Mouse (Mus musculus) heart, embryonic 11.5 days (tissue): Measurements from ENCODE around the gene Tmem150c. TPM values are rescaled to one million over a fixed set of nuclear protein-coding genes. Genes with fewer than 3 reads are reported as not detected.
A peak's percentile ranks its signal among the peaks of the same experiment; 100 is the strongest.

ENCODE experiments used
- ATAC-seq: fragments of 200-750 bp; cut with Nextera tagmentation; replicated peaks from 2 replicates; pipeline ENCODE4 v1.8.0; 2017; ENCODE audit warnings: moderate library complexity; ENCODE audit not compliant: insufficient number of reproducible peaks, low FRiP score, low TSS enrichment
- H3K27ac ChIP-seq: fragments of 300-500 bp; sonication (generic); 2 replicates; pipeline ENCODE4 v1.5.1; 2014; ENCODE audit warnings: mild to moderate bottlenecking, low read depth, low read length
- H3K27me3 ChIP-seq: fragments of 300-500 bp; sonication (generic); 2 replicates; pipeline ENCODE4 v1.6.1; 2014; ENCODE audit warnings: mild to moderate bottlenecking, low read length, mixed read lengths; ENCODE audit not compliant: control insufficient read depth, insufficient read depth
- H3K36me3 ChIP-seq: fragments of 300-500 bp; sonication (generic); 2 replicates; pipeline ENCODE4 v1.6.1; 2014; ENCODE audit warnings: mild to moderate bottlenecking, low read length, moderate library complexity, mixed read lengths; ENCODE audit not compliant: control insufficient read depth, insufficient read depth
- H3K4me1 ChIP-seq: fragments of 300-500 bp; sonication (generic); 2 replicates; pipeline ENCODE4 v1.6.1; 2014; ENCODE audit warnings: low read length; ENCODE audit not compliant: control insufficient read depth, insufficient read depth
- H3K4me2 ChIP-seq: fragments of 300-500 bp; sonication (generic); 2 replicates; pipeline ENCODE4 v1.6.1; 2014; ENCODE audit warnings: mild to moderate bottlenecking, moderate library complexity
- H3K4me3 ChIP-seq: fragments of 300-500 bp; sonication (generic); 2 replicates; pipeline ENCODE4 v1.5.1; 2014; ENCODE audit warnings: low read depth, low read length
- H3K9ac ChIP-seq: fragments of 300-500 bp; sonication (generic); 2 replicates; pipeline ENCODE4 v1.6.1; 2014; ENCODE audit warnings: mild to moderate bottlenecking, low read depth, low read length, moderate library complexity
- H3K9me3 ChIP-seq: fragments of 300-500 bp; sonication (generic); replicated peaks from 2 replicates; pipeline ENCODE4 v1.6.1; 2016; ENCODE audit warnings: low read length; ENCODE audit not compliant: control insufficient read depth
- WGBS: fragments of 180-500 bp; shearing (Covaris S2); extraction: QIAGEN DNeasy Blood & Tissue Kit; methylation state at CpG from one replicate; pipeline ENCODE4 v1.1.7; 2014; ENCODE audit not compliant: insufficient replicate concordance; 5-methylcytosine and 5-hydroxymethylcytosine counted together
- polyA plus RNA-seq: library from polyadenylated mRNA; unstranded; fragments of >200 nt; fragmentation: Nextera tagmentation; extraction: Ambion mirVana; gene quantifications from 2 replicates; pipeline ENCODE4 v1.2.1, GENCODE M21; 2014

Tmem150c gene
- polyA plus RNA-seq, 1 experiment from 2014 or later: 0.54 TPM

DNA sequence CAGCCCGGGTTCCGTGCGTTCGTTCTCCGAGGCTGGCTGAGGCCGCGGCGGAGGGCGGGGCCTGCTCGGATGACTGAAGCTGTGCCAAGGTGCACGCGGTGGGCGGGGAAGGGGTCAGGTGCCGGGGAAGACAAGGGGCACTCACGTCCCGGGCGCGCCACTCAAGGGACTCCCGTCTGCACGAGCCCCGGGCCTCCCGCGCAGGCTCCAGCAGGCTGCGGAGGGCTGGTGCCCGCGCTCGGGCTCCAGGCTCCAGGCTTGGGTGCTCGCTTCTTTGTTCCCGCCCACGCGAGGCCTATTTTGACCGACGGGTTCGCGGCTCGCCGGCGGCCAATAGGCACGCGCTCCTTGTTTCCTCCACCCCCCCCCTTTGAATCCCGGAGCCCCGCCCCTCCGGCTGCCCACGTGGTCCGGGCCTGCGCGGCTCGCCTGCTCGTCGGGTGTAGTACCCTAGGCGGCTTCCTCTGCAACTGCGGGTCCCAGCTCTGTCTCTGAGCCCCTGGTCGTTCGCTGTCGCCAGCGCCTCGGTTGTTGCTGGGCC is 119.9 kb downstream of the Tmem150c start, which contains the start of the genes Hnrnpdl and Enoph1:
Hnrnpdl (minus strand) TSS at position 63 of the 541 bp plus-strand sequence.
Enoph1 (plus strand) TSS at position 384 of the 541 bp plus-strand sequence.
- Histone ChIP-seq H3K4me1 (peaks cover 10% of the 10 kb centered on the region), H3K27me3 (no peaks in the 10 kb centered on the region), H3K27ac (peak within 1 kb of the TSS; percentile 98), H3K9me3 (no peaks in the 10 kb centered on the region), H3K9ac (peak within 1 kb of the TSS; percentile 99), H3K36me3 (peaks cover 6% of the 10 kb centered on the region), H3K4me2 (peak within 1 kb of the TSS; percentile 82), H3K4me3 (peak within 1 kb of the TSS; percentile 96)
- peak; percentile 86 for ATAC-seq
- under 1% methylated on average over 53 of the region's 57 CpGs for WGBS

DNA sequence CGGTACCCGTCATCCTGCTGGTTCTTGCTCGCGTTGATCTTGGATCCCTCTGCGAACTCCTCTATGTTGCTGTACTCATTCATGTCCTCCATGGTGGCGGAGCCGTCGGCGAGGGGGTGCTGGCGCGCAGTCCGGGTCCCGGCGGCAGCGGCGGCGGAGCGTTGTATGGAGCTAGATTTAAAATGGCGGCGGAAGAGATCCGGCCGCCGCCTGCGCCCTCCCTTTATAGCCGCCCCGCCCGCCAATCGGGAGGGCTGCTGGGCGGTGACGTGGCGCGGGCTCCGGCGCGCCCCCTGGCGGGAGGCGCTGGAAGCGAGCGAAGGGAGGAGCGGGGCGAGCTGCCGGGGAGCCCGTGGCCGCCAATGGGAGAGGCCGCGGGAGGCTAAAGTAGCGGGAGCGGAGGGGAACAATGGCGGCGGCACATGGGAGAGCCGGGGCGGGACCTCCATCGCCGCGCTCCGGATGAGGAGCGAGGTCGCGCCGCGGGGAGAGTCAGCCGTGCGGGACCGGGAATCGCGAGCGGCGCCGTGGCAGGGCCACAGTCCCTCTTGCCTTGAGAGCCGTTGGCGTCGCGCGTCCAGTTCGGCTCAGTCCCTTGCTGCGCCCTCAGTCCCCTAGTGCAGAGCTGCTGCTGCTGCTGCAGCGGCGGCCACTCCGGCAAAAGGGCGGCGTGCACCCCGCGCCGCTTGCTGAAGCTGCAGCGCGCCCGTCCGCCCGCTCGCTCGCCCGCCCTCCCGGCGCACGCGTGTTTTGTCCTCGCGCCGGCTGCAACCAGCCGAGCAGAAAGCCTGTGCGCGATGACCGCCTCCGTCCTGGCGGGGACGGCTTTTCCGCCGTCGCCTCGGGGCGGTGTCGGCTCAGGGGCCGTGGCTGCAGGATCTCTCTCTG is 120.7 kb downstream of the Tmem150c start:
- under 1% methylated on average over 108 of the region's 113 CpGs for WGBS
- peak overlapping the region; percentile 98 for H3K27ac ChIP-seq
- H3K9ac ChIP-seq: peak overlapping the region; percentile 99
- peak overlapping the region; percentile 74 for H3K4me2 ChIP-seq
- no peaks in the 10 kb centered on the region for H3K9me3 ChIP-seq
- peak; percentile 82 for ATAC-seq
- peaks cover 11% of the 10 kb centered on the region for H3K36me3 ChIP-seq
- no peaks in the 10 kb centered on the region for H3K27me3 ChIP-seq
- H3K4me3 ChIP-seq: peak overlapping the region; percentile 96
- peaks cover 10% of the 10 kb centered on the region for H3K4me1 ChIP-seq

GRCm38 (mm10) chr5:100037965-100038713 is 121.5 kb downstream of the Tmem150c start:
- Histone ChIP-seq H3K4me3 (peak overlapping the region; percentile 96), H3K4me1 (peaks cover 10% of the 10 kb centered on the region), H3K27ac (peak overlapping the region; percentile 98), H3K4me2 (peak overlapping the region; percentile 82), H3K9ac (peak overlapping the region; percentile 99), H3K9me3 (no peaks in the 10 kb centered on the region), H3K36me3 (peaks cover 17% of the 10 kb centered on the region), H3K27me3 (no peaks in the 10 kb centered on the region)
- peak; percentile 47; the same call in 1 of the 2 replicates for ATAC-seq
- 1% methylated on average over 45 of the region's 45 CpGs for WGBS

- H3K36me3 ChIP-seq: peaks cover 24% of the 10 kb centered on the region
- H3K4me2 ChIP-seq: peak overlapping the region; percentile 82
- 24% methylated on average over 7 of the region's 7 CpGs for WGBS
- no peak for ATAC-seq
- no peak overlapping the region for H3K27ac ChIP-seq
- peak overlapping the region; percentile 99 for H3K9ac ChIP-seq
- no peaks in the 10 kb centered on the region for H3K27me3 ChIP-seq
- no peaks in the 10 kb centered on the region for H3K9me3 ChIP-seq
- H3K4me3 ChIP-seq: peak overlapping the region; percentile 96
- H3K4me1 ChIP-seq: peaks cover 10% of the 10 kb centered on the region
Observed at GRCm38 (mm10) chr5:100036681-100037080, 122.9 kb downstream of the Tmem150c start.

DNA sequence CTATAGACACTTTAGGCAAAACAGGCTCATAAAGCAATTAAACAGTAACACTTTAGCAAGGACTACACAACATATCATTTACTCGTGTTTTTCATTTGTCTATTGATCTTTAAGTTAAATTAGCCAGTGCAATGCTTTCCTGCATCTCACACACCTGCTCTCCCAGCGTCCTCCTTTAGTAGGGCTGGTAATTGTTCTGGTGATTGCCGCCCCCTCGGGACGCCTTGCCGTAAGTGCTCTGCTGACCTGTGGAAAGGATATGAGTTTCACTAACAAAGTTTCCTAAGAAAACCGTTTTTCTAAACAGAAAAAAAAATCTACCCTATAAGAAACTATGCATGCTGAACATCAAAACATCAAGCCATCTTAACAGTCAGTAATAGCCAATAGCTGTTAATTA is 123.7 kb downstream of the Tmem150c start:
- H3K4me1 ChIP-seq: peaks cover 10% of the 10 kb centered on the region
- WGBS: 67% methylated on average over 7 of the region's 7 CpGs
- H3K27ac ChIP-seq: no peak overlapping the region
- ATAC-seq: no peak
- no peaks in the 10 kb centered on the region for H3K27me3 ChIP-seq
- H3K9ac ChIP-seq: no peak overlapping the region
- H3K9me3 ChIP-seq: no peaks in the 10 kb centered on the region
- peak overlapping the region; percentile 82; the same call in 1 of the 2 replicates for H3K4me2 ChIP-seq
- H3K36me3 ChIP-seq: peaks cover 24% of the 10 kb centered on the region
- H3K4me3 ChIP-seq: peak overlapping the region; percentile 96; the same call in 1 of the 2 replicates

- no peaks in the 10 kb centered on the region for H3K9me3 ChIP-seq
- WGBS: 66% methylated on average over 3 of the region's 3 CpGs
- no peak overlapping the region for H3K4me2 ChIP-seq
- no peak overlapping the region for H3K27ac ChIP-seq
- H3K4me1 ChIP-seq: peaks cover 11% of the 10 kb centered on the region
- H3K9ac ChIP-seq: no peak overlapping the region
- peaks cover 24% of the 10 kb centered on the region for H3K36me3 ChIP-seq
- no peaks in the 10 kb centered on the region for H3K27me3 ChIP-seq
- no peak overlapping the region for H3K4me3 ChIP-seq
- ATAC-seq: no peak
Observed at GRCm38 (mm10) chr5:100032646-100033045, 127.0 kb downstream of the Tmem150c start.

- no peak overlapping the region for H3K9ac ChIP-seq
- WGBS: 87% methylated on average over 2 of the region's 2 CpGs
- H3K9me3 ChIP-seq: no peaks in the 10 kb centered on the region
- H3K27me3 ChIP-seq: no peaks in the 10 kb centered on the region
- H3K4me1 ChIP-seq: peaks cover 11% of the 10 kb centered on the region
- no peak overlapping the region for H3K27ac ChIP-seq
- H3K36me3 ChIP-seq: peaks cover 24% of the 10 kb centered on the region
- no peak overlapping the region for H3K4me2 ChIP-seq
- H3K4me3 ChIP-seq: no peak overlapping the region
- no peak for ATAC-seq
Observed at GRCm38 (mm10) chr5:100032107-100032506, 127.5 kb downstream of the Tmem150c start.

DNA sequence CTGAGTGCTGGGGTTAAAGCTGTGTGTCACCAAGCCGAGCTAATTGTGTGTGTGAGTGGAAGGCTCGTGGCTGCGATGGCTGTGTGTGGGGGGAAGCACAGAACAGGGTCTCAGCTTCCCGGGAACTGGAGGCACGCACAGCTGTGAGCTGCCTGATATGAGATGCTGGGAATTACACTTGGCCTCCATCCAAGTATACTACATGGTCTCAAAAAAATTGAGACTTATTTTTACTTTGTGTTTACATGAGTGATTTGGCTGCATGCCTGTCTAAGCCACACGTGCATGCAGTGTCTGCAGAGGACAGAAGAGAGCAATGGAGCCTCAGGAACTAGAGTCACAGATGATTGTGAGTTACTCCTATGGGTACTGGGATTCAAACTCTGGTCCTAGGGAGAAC is 129.5 kb downstream of the Tmem150c start:
- WGBS: 22% methylated on average over 6 of the region's 6 CpGs
- Histone ChIP-seq H3K36me3 (peaks cover 21% of the 10 kb centered on the region), H3K9me3 (no peaks in the 10 kb centered on the region), H3K27ac (0 out of 2 replicates have a peak overlapping the region, but pooled peaks have one; percentile 41), H3K4me1 (peaks cover 3% of the 10 kb centered on the region; the same call in 1 of the 2 replicates), H3K9ac (no peak overlapping the region), H3K4me3 (no peak overlapping the region), H3K27me3 (no peaks in the 10 kb centered on the region), H3K4me2 (no peak overlapping the region; the same call in 1 of the 2 replicates)
- peak; percentile 74 for ATAC-seq
